Mouse (Mus musculus): Measurements from ENCODE around the gene Kcnq5. TPM values are rescaled to one million over a fixed set of nuclear protein-coding genes. Genes with fewer than 3 reads are reported as not detected.
"Not testable (repeated sequence)": the region's sequence is repeated elsewhere in the genome, so short reads cannot be mapped to it uniquely, and the experiment has no call there.

The Kcnq5 gene
- polyA plus RNA-seq, 1 experiment = 0.10 TPM

DNA sequence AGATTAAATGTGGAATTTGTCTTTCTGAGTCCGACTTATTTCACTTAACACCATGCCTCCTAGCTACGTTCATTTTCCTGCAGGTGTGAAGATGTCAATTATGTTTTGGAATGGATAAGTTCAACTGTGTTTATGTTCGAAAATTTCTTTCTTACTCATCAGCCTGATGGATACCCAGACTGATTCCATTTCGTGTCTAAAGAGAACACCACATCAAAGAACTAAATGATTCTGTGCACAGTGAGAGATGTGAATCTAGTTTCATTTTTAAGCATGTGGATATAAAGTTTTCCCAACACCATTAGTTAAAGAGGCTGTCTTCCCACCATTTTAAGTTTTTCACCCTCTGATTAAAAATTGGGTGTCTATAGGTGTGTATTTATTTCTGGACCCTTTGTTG, 357.7 kb downstream of the Kcnq5 start:
- no peak overlapping the region for H3K4me3 ChIP-seq (replicated peaks)
- H3K9me3 ChIP-seq = no peaks in the 10 kb centered on the region
- no peaks in the 10 kb centered on the region for H3K4me1 ChIP-seq
- no peaks in the 10 kb centered on the region for H3K27me3 ChIP-seq (replicated peaks)
- TF ChIP-seq GATA1 (IDR thresholded peaks at IDR 0.05; ENCODE audit: borderline replicate concordance, low read length) (no peak), FLI1 (IDR thresholded peaks at IDR 0.05; ENCODE audit: low read length) (no peak)
- H3K36me3 ChIP-seq (replicated peaks; ENCODE audit: low read length) = no peaks in the 10 kb centered on the region

DNA sequence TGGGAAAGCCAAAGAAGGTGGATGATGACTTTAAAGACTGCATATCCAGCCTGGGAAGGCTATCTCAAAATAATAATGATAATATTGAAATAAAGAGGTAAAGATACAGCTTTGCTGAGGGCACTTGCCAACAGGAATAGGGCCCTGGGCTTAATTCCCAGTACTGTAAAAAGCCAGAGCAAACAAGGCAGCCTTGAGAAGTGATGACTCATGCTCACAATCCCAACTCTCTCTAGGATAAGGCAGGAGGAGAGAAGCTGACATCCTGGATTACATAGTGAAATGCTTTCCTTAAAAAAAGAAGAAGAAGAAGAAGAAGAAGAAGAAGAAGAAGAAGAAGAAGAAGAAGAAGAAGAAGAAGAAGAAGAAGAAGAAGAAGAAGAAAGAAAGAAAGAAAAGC, 359.2 kb downstream of the Kcnq5 start:
- no peaks in the 10 kb centered on the region for H3K9me3 ChIP-seq
- H3K27me3 ChIP-seq (replicated peaks) = no peaks in the 10 kb centered on the region
- no peaks in the 10 kb centered on the region for H3K4me1 ChIP-seq
- no peaks in the 10 kb centered on the region for H3K36me3 ChIP-seq (replicated peaks; ENCODE audit: low read length)
- H3K4me3 ChIP-seq (replicated peaks) = no peak overlapping the region
- no peak for TF ChIP-seq GATA1 (IDR thresholded peaks at IDR 0.05; ENCODE audit: borderline replicate concordance, low read length)
- no peak for TF ChIP-seq FLI1 (IDR thresholded peaks at IDR 0.05; ENCODE audit: low read length)

DNA sequence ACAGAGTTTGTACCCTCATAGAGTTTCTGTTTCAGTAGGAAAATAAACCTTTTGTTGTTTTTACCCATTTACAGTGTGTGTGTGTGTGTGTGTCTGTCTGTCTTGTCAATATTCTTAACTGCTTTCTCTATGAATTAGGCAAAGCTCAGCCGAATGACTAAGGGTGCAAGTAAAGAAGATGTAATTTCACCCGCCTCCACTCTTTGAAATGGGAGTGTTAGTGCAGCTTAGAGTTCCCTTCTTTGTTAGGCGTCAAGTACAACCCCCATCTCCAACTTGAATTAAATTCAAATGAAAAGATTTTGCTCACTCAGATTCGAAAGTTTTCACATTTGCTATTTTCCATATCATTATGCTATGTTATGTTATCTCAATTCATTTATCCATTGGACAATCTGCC, 361.1 kb downstream of the Kcnq5 start:
- TF ChIP-seq GATA1 (IDR thresholded peaks at IDR 0.05; ENCODE audit: borderline replicate concordance, low read length) (no peak), FLI1 (IDR thresholded peaks at IDR 0.05; ENCODE audit: low read length) (no peak)
- Histone ChIP-seq H3K36me3 (replicated peaks; ENCODE audit: low read length) (no peaks in the 10 kb centered on the region), H3K27me3 (replicated peaks) (no peaks in the 10 kb centered on the region), H3K4me3 (replicated peaks) (no peak overlapping the region), H3K4me1 (no peaks in the 10 kb centered on the region), H3K9me3 (no peaks in the 10 kb centered on the region)

DNA sequence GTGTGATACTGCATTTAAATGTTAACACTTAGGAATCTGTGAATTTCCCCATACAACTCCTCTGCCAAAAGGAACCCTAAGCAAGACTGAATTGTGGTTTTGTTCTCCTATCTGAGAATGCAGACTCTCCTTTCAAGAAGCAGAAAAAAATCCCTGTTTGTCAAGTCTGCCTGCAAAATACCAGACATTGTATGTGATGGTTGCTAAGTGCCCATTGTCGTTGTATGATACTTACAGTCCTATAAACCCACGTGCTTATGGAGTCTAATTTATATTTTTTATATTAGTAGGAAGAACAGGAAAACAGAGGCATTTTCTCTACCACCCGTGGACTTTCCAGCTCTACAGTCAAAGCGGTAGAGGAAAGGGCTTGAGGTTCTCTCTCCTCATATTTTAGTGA, 367.9 kb downstream of the Kcnq5 start:
- Histone ChIP-seq H3K9me3 (no peaks in the 10 kb centered on the region), H3K27me3 (replicated peaks) (no peaks in the 10 kb centered on the region), H3K4me3 (replicated peaks) (no peak overlapping the region), H3K36me3 (replicated peaks; ENCODE audit: low read length) (no peaks in the 10 kb centered on the region), H3K4me1 (no peaks in the 10 kb centered on the region)
- TF ChIP-seq FLI1 (IDR thresholded peaks at IDR 0.05; ENCODE audit: low read length) = no peak
- TF ChIP-seq GATA1 (IDR thresholded peaks at IDR 0.05; ENCODE audit: borderline replicate concordance, low read length) = no peak

GRCm38 (mm10) chr1:21567397-21567796, 394.3 kb downstream of the Kcnq5 start:
- not testable (repeated sequence) for H3K4me1 ChIP-seq; H3K4me3 ChIP-seq (replicated peaks); H3K27me3 ChIP-seq (replicated peaks); H3K36me3 ChIP-seq (replicated peaks; ENCODE audit: low read length); H3K9me3 ChIP-seq

GRCm38 (mm10) chr1:21554630-21555029, 407.1 kb downstream of the Kcnq5 start:
- Histone ChIP-seq H3K4me1 (peaks cover 7% of the 10 kb centered on the region), H3K27me3 (replicated peaks) (no peaks in the 10 kb centered on the region), H3K4me3 (replicated peaks) (peak overlapping the region; percentile 50), H3K36me3 (replicated peaks; ENCODE audit: low read length) (no peaks in the 10 kb centered on the region), H3K9me3 (no peaks in the 10 kb centered on the region)
- TF ChIP-seq FLI1 (IDR thresholded peaks at IDR 0.05; ENCODE audit: low read length) = no peak

DNA sequence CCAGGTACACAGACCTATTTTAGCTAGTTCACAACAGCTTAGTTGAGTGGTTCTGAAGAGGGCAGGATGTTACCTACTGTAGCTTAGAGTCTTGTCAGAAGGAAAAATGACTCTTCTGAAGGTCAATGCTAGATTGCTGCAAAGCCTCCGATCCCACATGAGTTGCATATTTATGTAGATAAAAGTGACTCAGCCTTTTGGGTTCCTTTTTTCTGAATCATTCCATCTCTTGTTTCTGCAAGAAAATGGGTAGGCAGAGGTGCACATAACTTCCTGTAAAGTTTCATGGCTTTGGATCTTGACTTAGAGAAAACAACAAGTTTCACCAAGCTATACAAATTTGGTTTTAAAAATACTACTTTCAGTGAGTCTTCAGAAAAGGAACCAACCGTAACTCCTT, 409.0 kb downstream of the Kcnq5 start:
- Histone ChIP-seq H3K36me3 (replicated peaks; ENCODE audit: low read length) (no peaks in the 10 kb centered on the region), H3K4me1 (peaks cover 7% of the 10 kb centered on the region), H3K27me3 (replicated peaks) (no peaks in the 10 kb centered on the region), H3K9me3 (no peaks in the 10 kb centered on the region), H3K4me3 (replicated peaks) (no peak overlapping the region)
- no peak for TF ChIP-seq FLI1 (IDR thresholded peaks at IDR 0.05; ENCODE audit: low read length)
- no peak for TF ChIP-seq GATA1 (IDR thresholded peaks at IDR 0.05; ENCODE audit: borderline replicate concordance, low read length)

- TF ChIP-seq GATA1 (IDR thresholded peaks at IDR 0.05; ENCODE audit: borderline replicate concordance, low read length) = no peak
- Histone ChIP-seq H3K36me3 (replicated peaks; ENCODE audit: low read length) (no peaks in the 10 kb centered on the region), H3K4me1 (no peaks in the 10 kb centered on the region), H3K4me3 (replicated peaks) (no peak overlapping the region), H3K9me3 (no peaks in the 10 kb centered on the region), H3K27me3 (replicated peaks) (no peaks in the 10 kb centered on the region)
Observed at GRCm38 (mm10) chr1:21543909-21544308, 417.8 kb downstream of the Kcnq5 start.

- no peaks in the 10 kb centered on the region for H3K36me3 ChIP-seq (replicated peaks; ENCODE audit: low read length)
Observed at GRCm38 (mm10) chr1:21539486-21539885, 422.3 kb downstream of the Kcnq5 start.

GRCm38 (mm10) chr1:21530823-21531222, 430.9 kb downstream of the Kcnq5 start:
- TF ChIP-seq GATA1 (IDR thresholded peaks at IDR 0.05; ENCODE audit: borderline replicate concordance, low read length) = no peak
- no peak for TF ChIP-seq FLI1 (IDR thresholded peaks at IDR 0.05; ENCODE audit: low read length)
- no peaks in the 10 kb centered on the region for H3K9me3 ChIP-seq
- no peak overlapping the region for H3K4me3 ChIP-seq (replicated peaks)
- H3K27me3 ChIP-seq (replicated peaks) = no peaks in the 10 kb centered on the region
- no peaks in the 10 kb centered on the region for H3K36me3 ChIP-seq (replicated peaks; ENCODE audit: low read length)
- H3K4me1 ChIP-seq = no peaks in the 10 kb centered on the region; the same call in 1 of the 2 replicates

More at GRCm38 (mm10) chr1:21539486-21539885, 422.3 kb downstream of the Kcnq5 start:
- Histone ChIP-seq H3K4me3 (replicated peaks) (no peak overlapping the region), H3K27me3 (replicated peaks) (no peaks in the 10 kb centered on the region), H3K4me1 (no peaks in the 10 kb centered on the region), H3K9me3 (no peaks in the 10 kb centered on the region)
- TF ChIP-seq FLI1 (IDR thresholded peaks at IDR 0.05; ENCODE audit: low read length) (no peak), GATA1 (IDR thresholded peaks at IDR 0.05; ENCODE audit: borderline replicate concordance, low read length) (no peak)

- no peaks in the 10 kb centered on the region for H3K4me1 ChIP-seq
- no peaks in the 10 kb centered on the region for H3K27me3 ChIP-seq (replicated peaks)
- no peaks in the 10 kb centered on the region for H3K9me3 ChIP-seq
- H3K36me3 ChIP-seq (replicated peaks; ENCODE audit: low read length) = no peaks in the 10 kb centered on the region
- TF ChIP-seq FLI1 (IDR thresholded peaks at IDR 0.05; ENCODE audit: low read length) (no peak), GATA1 (IDR thresholded peaks at IDR 0.05; ENCODE audit: borderline replicate concordance, low read length) (no peak)
- H3K4me3 ChIP-seq (replicated peaks) = no peak overlapping the region
Observed at GRCm38 (mm10) chr1:21521995-21522394, 439.7 kb downstream of the Kcnq5 start.
